Mouse (Mus musculus): ENCODE data around the gene Pola1.

The Pola1 gene

GRCm38 (mm10) chrX:93631657-93632449 is at the start of gene Pola1:
Gene Pola1 (minus strand): TSS chrX:93632155.
- in situ Hi-C loops (cut with MboI, MseI), result no loop called here

GRCm38 (mm10) chrX:93676228-93676627 is 44.3 kb upstream of the Pola1 start:
- in situ Hi-C loops (cut with MboI, MseI), result no loop called here

DNA sequence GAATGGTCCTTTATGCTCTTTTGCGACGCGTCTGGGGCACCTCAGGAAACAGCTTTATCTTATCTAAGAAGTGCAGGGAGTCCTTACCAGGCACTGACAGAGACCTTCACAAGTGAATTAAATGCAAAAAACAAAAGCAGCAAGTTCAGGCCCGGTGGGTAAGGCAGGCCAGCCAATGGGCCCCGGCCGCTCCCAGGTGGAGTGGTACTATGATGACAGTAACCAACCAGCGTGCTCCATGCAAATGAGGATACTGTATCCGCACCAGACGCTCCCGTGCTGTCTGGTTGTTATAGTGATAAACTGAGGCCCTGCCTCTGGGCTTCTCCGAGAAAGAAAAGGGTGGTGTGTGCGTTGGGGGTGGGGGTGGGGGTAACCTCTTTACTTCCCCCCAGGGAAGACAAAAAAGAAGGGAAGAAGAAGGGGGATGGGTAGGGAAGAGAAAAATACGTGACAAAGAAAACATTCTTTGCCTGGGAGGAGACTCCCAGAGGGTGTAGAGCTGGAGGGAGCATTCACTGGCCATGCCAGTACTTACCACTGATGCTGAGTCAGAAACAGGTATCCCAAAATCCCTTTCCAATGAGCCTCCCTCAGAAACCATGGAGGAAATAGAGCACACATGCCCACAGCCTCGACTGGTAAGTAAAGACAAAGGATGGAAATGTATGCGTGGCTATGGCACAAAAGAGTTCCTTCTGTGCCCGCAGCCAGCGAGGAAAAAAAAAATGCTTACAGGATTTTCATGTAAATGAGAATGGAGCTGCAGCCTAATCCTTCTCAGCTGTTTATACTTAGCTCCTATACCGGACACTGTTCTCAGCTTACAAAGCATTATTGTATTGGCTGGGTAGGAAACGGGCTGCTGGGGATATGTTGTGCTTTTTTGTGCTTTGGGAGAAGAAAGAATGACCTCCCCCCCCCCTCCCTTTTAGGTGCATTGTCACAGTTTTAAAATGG is 43.2 kb upstream of the Pola1 start:
- in situ Hi-C loops (cut with MboI, MseI), result no loop called here

- in situ Hi-C loops (cut with MboI, MseI), result no loop called here
These were observed 42.5 kb upstream of the Pola1 start for GRCm38 (mm10) chrX:93674432-93674831.

- in situ Hi-C loops (cut with MboI, MseI), result no loop called here
These were observed 32.8 kb upstream of the Pola1 start for GRCm38 (mm10) chrX:93664787-93665186.

DNA sequence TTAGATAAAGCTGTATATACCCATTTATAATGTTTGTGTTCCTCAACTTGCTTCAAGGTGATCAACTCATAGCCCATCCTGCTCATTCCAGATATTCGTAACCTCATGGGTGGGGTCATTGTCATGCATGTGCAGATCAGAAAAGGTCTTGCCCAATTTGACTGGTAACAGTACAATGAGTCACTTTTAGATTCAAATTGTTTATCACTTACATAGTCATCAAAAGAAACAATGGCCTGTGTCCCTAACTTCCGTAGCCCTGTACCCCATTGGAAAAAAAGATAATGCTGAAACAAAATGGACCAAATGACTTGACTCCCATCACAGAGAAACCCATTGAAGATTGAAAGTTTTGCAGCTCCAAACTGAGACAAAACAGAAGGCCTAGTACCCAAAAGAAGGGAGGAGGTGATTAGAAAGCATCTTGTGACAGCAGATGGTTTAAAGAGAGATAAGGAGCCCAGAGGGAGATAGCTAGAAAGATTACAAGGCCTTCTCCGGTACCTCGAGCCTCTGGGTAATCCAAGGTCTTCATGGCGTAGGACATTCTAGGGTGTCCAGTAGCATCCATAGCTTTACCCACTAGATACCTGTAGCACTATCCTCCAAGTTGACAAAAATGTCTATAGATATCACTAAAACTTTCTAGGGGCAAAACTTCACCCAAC is 32.1 kb upstream of the Pola1 start:
- in situ Hi-C loops (cut with MboI, MseI), result no loop called here

GRCm38 (mm10) chrX:93655153-93655552 is 23.2 kb upstream of the Pola1 start:
- in situ Hi-C loops (cut with MboI, MseI), result no loop called here

GRCm38 (mm10) chrX:93654218-93655002 is 22.5 kb upstream of the Pola1 start, which contains the start of gene Pcyt1b:
Gene Pcyt1b (plus strand): TSS chrX:93654863.
- in situ Hi-C loops (cut with MboI, MseI), result no loop called here

GRCm38 (mm10) chrX:93650738-93651137 is 18.8 kb upstream of the Pola1 start:
- in situ Hi-C loops (cut with MboI, MseI), result no loop called here

- in situ Hi-C loops (cut with MboI, MseI), result no loop called here
These were observed 12.1 kb upstream of the Pola1 start for GRCm38 (mm10) chrX:93644022-93644421.

- in situ Hi-C loops (cut with MboI, MseI), result no loop called here
These were observed 11.6 kb upstream of the Pola1 start for GRCm38 (mm10) chrX:93643600-93643999.

- in situ Hi-C loops (cut with MboI, MseI), result no loop called here
These were observed 3.0 kb upstream of the Pola1 start for GRCm38 (mm10) chrX:93634861-93635375.

DNA sequence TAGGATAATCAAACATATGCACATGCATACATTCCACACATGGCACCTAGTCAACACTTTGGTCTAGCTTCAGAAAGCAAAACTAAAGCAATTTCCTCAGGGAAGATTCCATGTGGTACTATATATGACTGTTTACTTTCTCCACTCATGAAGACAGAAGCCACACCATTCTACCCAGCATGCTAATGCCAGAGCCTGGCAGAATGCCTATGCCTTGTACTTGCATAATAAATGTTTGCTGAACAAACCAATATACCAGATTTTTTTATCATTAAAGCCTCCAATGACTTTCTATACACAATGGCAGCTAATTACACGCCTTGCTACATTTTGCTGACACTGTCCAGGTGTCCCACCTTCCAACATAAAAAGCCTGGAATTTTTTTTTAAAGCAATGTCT is 1.7 kb downstream of the Pola1 start:
- in situ Hi-C loops (cut with MboI, MseI), result no loop called here

DNA sequence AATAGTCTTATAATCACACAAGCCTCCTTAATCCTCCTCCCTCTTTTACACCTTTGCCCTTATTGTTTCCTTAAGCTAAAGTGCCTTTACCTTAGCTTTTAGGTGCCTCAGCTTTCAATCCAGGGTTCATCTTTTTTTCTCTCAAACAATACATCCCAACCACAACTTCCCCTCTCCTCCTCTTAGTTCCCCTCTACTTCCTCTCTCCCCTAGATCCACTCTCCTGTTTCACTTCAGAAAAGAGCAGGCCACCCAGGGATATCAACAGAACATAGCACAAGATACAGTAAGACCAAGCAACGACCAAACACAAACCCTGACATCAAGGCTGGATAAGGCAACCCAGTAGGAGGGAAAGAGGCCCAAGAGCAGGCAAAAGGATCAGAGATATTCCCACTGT is 29.7 kb downstream of the Pola1 start:
- in situ Hi-C loops (cut with MboI, MseI), result no loop called here

DNA sequence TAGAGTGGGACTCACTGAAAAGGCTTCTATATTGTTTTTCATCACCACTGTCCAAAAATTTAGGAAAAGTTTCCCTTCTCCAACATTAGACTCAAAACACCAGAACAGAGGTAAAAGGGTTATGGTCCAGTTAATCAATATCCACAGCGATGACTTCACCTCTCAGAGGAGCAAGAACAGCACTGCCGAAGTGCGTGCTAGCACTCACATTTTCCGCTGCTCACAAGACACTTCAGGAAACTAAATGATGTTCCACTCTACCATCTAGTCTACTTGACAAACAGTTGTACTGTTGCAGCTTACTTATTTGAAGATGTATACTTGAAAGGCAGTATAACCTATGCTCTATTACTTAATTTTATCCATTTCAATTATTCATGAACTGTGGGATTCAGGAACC is 37.7 kb downstream of the Pola1 start:
- in situ Hi-C loops (cut with MboI, MseI), result no loop called here

- in situ Hi-C loops (cut with MboI, MseI), result no loop called here
These were observed 51.0 kb downstream of the Pola1 start for GRCm38 (mm10) chrX:93580931-93581330.

DNA sequence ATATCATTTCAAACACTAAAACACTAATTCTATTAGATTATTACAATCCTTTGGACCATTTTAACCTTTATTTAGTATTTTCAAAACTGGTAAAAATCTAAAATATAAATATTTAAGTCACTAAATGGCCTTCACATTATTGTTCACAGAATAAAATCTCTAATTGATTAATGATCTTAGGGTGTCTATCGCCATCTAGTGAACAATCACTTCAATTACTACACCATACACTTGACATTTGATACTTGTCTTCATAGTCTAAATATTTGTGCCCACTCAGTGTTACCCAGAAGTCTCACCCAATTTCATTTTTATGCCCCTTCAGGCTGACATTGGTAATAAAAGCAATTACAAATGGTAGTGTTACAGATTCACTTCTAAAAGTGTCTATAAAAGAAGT is 74.8 kb downstream of the Pola1 start:
- in situ Hi-C loops (cut with MboI, MseI), result no loop called here

DNA sequence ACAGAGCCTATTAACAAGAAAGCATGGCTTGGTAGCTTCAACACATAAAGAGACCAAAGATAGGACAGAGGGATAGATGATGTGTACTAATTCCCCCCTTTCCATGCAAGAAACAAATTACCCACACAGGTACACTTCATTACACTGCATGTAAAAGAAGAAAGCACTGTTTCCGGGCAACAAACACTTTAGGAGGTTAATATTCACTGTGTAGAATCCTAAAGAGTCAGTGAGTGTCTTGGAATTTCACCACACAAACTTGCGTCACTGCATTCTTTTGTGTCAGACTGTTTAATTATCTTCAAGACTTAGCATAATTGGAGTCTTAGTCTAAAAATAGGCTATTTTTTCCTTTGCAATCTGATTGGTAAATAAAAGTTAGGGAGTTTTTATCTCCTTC is 92.2 kb downstream of the Pola1 start:
- in situ Hi-C loops (cut with MboI, MseI), result no loop called here

DNA sequence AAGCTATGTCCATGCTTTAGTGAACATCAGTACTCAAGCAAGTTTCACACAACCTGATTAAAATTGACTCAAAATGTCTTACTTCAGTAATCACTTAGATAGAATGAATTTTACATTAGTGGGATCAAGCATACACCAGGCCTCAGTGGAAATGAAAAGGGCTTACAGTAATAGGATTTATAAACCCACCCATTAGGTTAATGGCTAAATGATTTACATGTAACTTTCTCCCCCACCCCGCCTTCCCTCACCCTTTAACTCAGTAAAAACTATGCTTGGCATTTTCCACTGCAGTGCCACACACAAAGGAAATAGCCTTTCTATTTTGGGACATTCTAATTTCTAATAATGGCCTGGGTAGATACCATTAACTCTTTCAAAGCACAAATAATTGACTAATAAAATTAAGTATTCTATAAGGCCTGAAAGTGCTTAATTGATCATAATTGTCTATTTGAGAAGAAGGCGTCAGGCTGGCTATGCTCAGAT is 129.0 kb downstream of the Pola1 start:
- in situ Hi-C loops (cut with MboI, MseI), result no loop called here

DNA sequence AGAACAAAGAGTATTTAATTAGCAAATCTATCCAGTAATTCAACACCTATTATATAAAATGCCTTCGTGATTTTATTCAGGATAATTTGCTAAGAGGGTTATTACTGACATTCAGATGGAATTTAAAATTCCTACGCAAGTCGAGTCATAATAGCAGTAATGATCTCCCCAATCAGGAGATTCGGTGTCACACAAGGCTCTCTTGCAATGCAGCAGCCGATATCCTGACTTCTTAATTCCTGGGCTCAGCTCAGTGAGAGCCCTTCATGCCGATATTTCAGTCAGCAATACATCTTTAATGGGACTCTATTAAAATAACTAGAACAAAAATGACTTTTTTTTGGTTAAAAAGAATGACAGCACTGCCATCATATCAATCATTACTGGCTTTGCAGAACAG is 134.4 kb downstream of the Pola1 start:
- in situ Hi-C loops (cut with MboI, MseI), result loop anchor here (25.0 kb wide), 1 partner anchor 1585 kb away; no protein-coding TSS in a partner anchor

GRCm38 (mm10) chrX:93465711-93466110 is 166.2 kb downstream of the Pola1 start:
- in situ Hi-C loops (cut with MboI, MseI), result no loop called here

Measured in T-helper 2 cell (primary cell).